Mouse (Mus musculus): ENCODE measurements around the gene Slc25a30.
"Not testable (repeated sequence)": the region's sequence is repeated elsewhere in the genome, so short reads cannot be mapped to it uniquely, and the experiment has no call there.

Gene Slc25a30

GRCm38 (mm10) chr14:75793110-75793509 is 6.3 kb upstream of the Slc25a30 start:
- no peak for DNase-seq (ENCODE audit: low read depth, low spot score)

GRCm38 (mm10) chr14:75791372-75791771 is 4.5 kb upstream of the Slc25a30 start:
- DNase-seq (ENCODE audit: low read depth, low spot score) = no peak

GRCm38 (mm10) chr14:75790411-75790996 is 3.7 kb upstream of the Slc25a30 start:
- DNase-seq (ENCODE audit: low read depth, low spot score) = no peak

GRCm38 (mm10) chr14:75789291-75789690 is 2.5 kb upstream of the Slc25a30 start:
- DNase-seq (ENCODE audit: low read depth, low spot score) = no peak

- no peak for DNase-seq (ENCODE audit: low read depth, low spot score)
Measured at GRCm38 (mm10) chr14:75787794-75788175, 948 bp upstream of the Slc25a30 start.

- DNase-seq (ENCODE audit: low read depth, low spot score) = no peak
Measured at GRCm38 (mm10) chr14:75786424-75786867, 391 bp downstream of the Slc25a30 start.

GRCm38 (mm10) chr14:75779913-75780312 is 6.9 kb downstream of the Slc25a30 start:
- no peak for DNase-seq (ENCODE audit: low read depth, low spot score)

- no peak for DNase-seq (ENCODE audit: low read depth, low spot score)
Measured at GRCm38 (mm10) chr14:75776637-75777036, 10.2 kb downstream of the Slc25a30 start.

GRCm38 (mm10) chr14:75773431-75773830 is 13.4 kb downstream of the Slc25a30 start:
- DNase-seq (ENCODE audit: low read depth, low spot score) = no peak

- DNase-seq (ENCODE audit: low read depth, low spot score) = not testable (repeated sequence)
Measured at GRCm38 (mm10) chr14:75772407-75772806, 14.4 kb downstream of the Slc25a30 start.

- DNase-seq (ENCODE audit: low read depth, low spot score) = no peak
Measured at GRCm38 (mm10) chr14:75771101-75771501, 15.7 kb downstream of the Slc25a30 start.

GRCm38 (mm10) chr14:75769334-75769733 is 17.5 kb downstream of the Slc25a30 start:
- DNase-seq (ENCODE audit: low read depth, low spot score) = no peak

GRCm38 (mm10) chr14:75768275-75768608 is 18.6 kb downstream of the Slc25a30 start:
- no peak for DNase-seq (ENCODE audit: low read depth, low spot score)

- peak; percentile 76 for DNase-seq (ENCODE audit: low read depth, low spot score)
Measured at GRCm38 (mm10) chr14:75767492-75768274, 19.2 kb downstream of the Slc25a30 start.

- peak; percentile 45 for DNase-seq (ENCODE audit: low read depth, low spot score)
Measured at GRCm38 (mm10) chr14:75761028-75761805, 25.6 kb downstream of the Slc25a30 start.

- DNase-seq (ENCODE audit: low read depth, low spot score) = no peak
Measured at GRCm38 (mm10) chr14:75758401-75758800, 28.4 kb downstream of the Slc25a30 start.

GRCm38 (mm10) chr14:75757821-75758220 is 29.0 kb downstream of the Slc25a30 start:
- no peak for DNase-seq (ENCODE audit: low read depth, low spot score)

- no peak for DNase-seq (ENCODE audit: low read depth, low spot score)
Measured at GRCm38 (mm10) chr14:75756971-75757370, 29.9 kb downstream of the Slc25a30 start.

- DNase-seq (ENCODE audit: low read depth, low spot score) = peak; percentile 78
Measured at GRCm38 (mm10) chr14:75753991-75754817, 32.6 kb downstream of the Slc25a30 start, which contains the start of gene Cog3. TSS of gene Cog3 (minus strand) at chr14:75754517.

- no peak for DNase-seq (ENCODE audit: low read depth, low spot score)
Measured at GRCm38 (mm10) chr14:75753206-75753605, 33.6 kb downstream of the Slc25a30 start.

GRCm38 (mm10) chr14:75751040-75751439 is 35.8 kb downstream of the Slc25a30 start:
- no peak for DNase-seq (ENCODE audit: low read depth, low spot score)
